Mouse (Mus musculus) kidney, adult 18-20 months (tissue): ENCODE data around the gene Zfpm1.

Source experiments
- DNase-seq: peaks from one replicate; pipeline ENCODE4 v3.0.0; 2021

Zfpm1 gene

DNA sequence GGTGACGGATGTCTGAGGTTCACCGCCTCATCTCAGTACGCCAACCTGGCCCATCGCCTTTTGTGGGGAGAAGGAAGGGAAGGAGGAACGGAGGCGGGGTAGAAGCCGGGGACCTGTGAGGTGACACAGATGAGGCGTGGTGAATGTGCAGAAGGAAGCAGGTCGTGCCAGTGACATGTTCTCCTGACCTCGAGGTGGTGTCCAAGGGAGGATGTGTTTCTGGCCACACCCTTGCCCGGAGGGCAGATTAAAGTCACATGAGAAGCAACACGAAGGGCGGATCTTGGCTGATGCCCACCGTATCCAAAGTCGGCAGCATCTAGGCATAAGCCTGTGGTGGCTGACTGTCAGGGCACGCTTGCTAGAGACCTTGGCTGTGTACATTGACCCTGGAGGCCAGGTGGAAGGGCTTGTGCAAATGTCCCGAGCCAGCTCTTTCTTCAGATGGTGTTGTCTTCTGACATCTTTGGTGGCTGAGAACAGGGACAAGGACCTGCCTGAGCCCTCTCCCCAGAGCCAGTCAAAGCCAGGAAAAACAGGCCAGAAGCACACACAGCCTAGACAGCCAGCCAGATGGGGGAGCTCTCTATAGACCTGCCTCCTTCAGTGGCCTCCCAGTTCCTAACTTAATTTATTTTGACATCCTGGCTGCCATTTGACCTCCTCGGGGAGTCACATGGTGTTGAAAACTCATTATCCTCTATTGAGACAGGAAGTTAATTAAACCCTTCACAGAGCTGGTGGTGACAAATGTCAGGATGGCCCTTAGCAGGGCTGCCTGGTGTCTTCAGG, 4.5 kb upstream of the Zfpm1 start:
- DNase-seq = peak; percentile 18

DNA sequence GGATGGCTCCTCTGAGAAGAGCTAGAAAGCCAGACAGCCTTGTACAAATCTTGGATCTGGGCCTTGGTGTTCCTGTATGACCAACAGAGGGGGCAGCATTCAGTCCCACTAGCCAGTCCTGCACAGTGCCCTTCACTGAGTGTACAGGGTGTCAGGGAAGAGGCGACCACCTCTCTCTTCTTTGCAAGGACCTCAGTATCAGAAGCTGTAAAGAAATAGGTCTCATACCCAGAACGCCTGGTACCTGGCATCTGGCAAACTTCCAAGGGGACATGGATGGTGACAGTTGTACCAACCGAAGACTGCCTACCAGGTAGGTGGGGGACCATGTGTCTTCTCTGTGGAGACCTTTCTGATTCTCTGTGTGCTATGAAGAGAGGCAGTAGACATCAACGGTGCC, 1.8 kb upstream of the Zfpm1 start:
- DNase-seq = no peak

DNA sequence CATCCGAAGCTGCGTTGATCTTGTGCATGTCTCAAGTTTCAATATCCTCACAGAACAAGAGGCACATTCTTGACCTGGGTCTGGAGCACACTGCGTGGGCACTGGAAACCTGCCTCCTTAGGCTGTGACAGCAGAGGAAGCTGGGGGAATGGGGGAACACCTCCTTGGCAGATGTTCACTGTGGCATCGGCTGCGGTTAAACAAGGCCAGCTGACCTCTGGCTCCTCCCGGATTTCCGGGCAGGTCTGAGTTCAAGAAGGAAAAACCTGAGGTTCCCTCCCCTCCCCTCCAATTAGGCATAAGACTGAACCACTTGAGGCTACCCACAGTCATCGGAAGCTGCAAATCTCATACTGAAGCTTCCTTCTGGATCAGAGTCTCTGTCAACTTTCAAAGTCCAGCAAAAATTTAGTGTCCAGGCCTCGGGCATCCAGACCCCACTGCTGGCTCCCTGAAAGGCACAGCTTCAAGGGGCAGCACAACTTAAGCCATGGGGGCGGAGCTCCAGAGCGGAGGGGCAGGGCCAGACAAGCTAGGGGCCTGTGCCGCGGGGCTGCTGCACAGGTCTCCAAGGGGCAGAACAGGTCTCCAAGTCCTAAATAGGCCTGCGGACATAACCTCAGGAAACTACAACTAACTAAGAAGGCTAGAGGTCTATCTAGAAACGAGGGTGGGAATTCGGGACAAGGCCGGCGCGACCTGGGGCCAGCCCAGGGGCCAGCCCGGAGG, 1.2 kb upstream of the Zfpm1 start:
- DNase-seq = peak; percentile 7

DNA sequence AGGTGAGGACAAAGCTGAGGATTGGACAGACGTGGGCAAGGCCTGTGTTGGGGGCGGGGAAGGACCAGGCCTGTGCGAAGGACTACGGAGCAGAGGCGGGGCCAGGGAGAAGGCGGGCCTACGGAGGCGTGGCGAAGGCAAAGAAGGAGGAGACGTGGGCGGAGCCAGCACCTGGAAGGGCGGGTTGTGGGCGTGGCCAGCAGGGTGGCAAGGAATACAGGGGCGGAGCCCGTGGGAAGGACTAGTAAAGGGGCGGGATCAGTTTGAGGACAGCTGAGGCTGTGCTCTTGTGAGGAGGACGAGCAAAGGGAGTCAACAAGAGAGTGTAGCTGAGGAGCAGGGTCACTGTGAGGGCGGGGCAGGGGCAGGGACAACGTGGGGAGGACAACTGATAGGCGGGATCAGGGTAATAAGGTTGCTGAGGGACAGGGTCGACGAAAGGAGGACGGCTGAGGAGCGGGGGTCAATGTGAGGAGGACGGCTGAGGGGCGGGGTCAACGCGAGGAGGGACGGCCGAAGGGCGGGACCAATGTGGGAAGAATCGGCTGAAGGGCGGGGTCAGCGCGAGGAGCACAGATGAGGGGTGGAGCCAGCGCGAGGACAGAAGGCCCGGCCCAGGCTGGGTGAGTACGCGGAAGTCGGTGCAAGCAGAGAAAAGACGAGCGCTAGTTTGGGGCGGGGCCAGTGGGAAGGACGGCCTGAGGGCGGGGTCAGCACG, 465 bp upstream of the Zfpm1 start:
- DNase-seq = peak; percentile 100

DNA sequence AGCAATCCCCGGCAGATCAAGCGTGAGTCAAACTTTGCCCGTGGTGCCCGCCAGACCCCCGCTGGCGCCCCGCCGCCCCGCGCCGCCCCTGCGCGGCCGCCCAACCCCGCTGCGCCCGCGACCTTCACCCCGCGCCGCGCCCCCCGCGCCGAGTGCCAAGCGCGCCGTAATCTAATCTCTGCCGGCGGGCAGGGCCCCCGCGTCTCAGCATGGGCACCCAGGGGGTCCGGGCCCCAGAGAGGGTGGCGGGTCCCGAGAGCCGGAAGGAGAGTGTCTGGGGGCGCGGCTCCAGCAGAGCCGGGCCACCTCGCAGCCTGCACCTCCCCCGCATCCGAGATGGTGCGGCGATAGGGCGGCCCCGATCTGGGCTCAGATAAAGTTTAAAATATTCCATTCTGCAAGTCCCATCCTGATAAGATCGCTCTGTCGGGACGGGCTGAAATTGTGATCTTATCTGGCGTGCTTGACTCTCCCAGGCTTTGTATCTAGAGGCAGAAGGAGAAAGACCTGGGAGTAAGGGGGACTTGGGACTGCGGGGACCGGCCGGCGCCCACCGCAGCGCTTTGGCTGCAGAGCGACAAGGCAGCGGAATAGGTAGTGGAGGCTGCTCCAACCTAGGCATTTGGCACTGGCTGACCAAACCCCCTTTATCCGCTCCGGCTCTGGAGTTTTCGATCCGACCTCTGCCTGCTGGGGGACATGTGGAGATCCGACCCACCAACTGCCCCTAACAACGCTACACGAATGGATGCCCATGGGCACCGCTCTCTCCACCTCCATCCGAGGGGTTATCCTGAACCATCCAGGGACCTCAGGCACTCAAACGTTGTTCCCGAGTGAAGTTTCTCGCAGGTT, 787 bp downstream of the Zfpm1 start:
- peak; percentile 43 for DNase-seq

DNA sequence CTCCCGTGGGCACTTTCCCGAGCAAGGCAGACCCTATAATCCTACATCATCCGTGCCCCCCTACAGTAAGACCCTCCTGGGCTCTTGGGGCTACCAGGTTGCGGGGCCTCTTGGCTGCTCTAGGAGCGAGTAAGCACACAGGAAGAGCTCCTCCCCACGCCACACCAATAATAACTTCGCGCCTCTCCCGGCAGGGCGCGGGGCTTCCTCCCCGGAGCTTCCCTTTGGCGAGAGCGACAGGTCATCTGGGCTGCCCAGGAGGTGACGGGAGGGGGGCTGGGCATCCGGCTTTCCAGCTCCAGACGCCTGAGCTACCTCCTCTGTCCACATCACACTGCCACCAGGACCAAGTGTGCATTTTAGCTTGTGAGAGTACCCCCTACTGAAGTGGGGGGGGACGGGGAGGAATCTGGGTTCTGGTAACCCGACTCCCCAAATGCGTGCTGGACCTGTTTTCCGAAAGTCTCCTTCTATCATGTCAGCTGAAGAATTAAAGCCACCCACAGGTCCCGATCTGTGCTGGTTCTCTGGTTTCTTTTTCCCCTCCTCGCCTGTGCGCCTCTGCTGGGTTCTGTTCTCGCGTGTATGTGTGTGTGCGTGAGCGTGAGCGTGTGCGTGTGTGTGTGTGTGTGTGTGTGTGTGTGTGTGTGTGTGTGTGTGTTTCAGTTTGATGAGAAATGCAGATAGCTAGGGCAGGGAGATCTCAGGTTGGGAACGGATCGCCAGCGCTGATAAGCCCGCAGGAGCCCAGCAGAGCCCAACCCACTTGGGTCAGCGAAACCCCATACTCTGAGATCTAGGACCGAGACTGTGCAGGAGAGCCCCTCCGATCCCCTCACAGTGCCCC, 1.6 kb downstream of the Zfpm1 start:
- DNase-seq = peak; percentile 68

DNA sequence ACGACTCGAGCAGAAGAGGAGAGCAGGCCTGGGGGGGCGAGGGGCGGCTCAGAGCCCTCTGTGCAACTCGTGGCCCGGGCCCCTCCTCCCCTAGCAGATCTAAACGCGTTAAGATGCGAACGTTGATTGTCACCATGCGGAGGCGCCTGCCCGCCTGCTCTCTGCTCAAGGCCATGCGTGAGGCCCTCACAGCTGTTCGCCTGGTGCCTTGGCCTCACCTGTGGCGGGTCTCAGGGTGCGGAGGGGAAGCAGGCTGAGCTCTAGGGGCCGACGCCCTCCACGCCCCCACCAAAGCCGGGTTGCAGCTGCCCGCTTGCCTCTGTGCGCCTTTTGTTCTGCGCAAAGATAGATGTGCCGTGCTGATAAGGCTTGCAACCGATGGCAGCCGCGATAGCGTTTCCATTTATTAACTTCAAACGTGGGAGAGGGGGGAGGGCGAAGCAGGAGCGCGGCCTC, 2.3 kb downstream of the Zfpm1 start:
- DNase-seq = peak; percentile 61

DNA sequence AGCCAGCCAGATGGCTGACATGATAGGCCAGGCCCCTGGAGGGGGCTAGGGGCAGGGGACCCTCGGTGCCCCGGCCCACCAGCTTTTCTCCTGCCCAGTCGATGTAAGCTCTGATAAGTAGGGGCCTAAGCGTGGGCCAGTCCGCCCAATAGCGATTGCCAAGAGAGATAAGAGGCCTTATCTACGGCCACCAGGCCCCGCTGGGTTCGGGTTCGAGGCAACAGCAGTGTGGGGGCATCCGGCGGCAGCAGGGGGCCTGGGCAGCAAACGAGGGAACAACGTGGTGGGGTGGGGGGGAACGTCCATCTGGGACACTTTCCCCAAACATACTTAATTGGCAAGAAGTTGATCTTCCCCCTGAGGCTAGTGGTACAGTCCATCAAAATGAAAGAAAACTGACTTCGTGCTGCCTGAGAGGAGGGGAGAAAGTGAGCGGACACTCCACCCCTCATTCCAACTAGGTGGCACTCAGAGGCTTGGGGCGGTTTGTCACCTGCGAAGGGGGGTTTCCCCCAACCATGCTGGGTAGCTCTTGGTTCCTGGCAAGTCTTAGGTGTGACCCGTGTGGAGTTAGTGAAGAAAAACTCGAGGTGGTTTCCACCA, 2.8 kb downstream of the Zfpm1 start:
- peak; percentile 19 for DNase-seq

DNA sequence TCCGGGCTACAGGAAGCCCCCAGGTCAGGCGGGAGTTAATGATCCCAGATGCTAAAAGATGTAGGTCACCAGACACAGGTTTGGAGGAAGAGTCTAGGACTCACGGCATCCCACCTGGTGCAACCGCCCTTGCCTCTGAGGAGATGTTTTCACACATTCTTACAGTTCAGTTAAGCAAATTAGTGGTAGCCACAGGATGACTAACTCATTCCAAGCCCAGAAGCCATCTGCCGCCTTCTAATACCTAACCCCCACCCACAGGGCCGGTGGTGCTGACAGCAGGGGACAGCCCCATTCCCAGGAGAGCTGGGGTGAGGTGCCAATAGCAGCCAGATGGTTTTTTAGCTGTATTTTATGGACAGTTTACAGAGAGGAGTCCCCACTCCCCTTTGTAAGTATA, 3.8 kb downstream of the Zfpm1 start:
- DNase-seq = no peak

DNA sequence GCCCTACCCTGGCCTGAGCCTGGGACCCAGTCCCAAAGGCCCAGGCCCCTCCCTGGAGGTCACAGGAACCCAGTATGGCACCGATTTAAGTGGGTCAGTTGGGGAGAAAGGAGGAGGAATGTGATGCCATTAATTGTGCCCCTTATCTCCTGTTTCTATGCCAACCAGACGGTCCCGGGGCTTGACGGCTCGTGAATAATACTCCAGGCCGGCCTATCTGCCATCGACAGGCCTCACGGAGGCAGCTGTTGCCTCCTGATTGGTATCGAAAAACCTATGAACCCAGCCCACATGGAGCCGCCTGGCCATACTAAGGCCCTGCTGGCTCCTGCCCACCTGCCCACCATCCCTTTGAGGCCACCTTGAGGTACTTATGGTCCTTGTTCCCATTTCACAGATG, 5.0 kb downstream of the Zfpm1 start:
- DNase-seq = no peak

DNA sequence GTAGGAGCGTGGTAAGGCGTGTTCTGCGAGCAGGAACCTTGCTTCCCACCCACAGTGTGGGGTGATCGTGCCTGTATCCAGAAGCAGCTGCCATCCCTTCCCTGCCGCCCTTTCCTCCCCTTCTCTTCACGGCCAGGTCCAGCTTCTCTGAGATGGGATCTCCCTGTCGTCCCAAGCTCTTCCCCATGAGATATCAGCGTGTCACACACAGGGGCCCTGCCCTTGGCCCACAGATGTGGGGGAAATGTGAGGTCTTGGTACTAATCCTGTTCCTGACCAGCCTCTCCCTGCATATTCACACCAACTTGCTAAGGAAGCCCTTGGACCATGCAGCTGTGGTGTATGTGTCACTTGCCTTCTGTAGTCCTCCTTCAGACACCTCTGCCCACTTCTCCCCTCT, 5.8 kb downstream of the Zfpm1 start:
- no peak for DNase-seq

DNA sequence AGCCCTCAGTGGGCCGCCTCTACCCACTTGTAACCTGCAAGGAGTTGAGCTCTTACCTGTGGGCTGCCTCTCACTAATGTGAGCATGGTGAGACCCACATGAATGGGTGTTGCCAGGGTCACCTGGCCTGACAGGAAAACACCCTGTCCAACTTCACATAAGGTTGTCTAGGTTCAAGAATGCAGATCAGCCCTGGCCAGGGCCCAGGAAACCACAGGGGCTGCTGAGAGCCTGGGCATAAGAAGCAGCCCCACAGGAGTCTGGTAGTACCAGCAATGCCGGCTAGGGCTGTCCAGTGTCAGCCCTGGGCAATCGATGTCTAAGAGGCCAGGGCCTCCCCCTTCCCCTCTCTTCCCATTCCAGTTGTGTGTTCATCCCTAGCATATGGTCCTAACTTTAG, 6.4 kb downstream of the Zfpm1 start:
- no peak for DNase-seq

DNA sequence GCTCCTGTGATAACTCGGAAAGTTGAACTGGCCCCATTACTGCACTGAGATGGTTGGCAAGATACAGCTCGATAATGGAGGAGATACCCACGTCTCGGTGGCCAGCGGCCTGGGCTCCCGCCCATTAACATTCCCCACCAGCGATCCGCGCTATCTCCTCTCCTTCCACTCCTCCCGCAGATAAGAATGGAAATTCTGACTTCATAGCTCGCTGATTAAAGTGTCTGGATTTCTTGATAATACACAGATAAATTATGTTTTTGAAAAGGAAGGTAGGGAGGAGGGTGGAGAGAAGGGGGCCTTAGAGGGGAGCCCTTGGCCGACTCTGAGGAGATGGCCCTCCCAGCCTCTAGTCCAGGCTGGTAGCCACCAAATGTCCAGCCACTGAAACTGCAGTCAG, 9.1 kb downstream of the Zfpm1 start:
- no peak for DNase-seq

DNA sequence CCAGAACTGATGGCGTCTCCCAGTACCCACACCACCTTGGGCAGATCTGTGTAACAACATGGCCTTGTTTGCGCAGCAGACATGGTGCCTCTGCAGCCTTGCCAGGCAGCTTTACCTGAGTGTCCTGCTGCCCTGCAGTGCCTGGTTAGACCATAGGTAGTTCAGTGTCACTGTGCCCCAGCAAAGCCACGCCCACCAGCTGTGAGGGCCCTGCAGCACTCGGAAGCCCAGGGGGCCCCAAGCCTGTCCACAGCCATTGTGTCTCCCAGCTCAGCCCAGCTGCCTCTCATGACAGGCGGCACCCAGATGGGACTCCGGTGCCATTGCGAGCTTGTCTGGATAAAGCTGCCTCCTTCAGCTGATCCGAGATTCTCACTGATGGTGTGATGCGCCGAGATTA, 9.6 kb downstream of the Zfpm1 start:
- no peak for DNase-seq

DNA sequence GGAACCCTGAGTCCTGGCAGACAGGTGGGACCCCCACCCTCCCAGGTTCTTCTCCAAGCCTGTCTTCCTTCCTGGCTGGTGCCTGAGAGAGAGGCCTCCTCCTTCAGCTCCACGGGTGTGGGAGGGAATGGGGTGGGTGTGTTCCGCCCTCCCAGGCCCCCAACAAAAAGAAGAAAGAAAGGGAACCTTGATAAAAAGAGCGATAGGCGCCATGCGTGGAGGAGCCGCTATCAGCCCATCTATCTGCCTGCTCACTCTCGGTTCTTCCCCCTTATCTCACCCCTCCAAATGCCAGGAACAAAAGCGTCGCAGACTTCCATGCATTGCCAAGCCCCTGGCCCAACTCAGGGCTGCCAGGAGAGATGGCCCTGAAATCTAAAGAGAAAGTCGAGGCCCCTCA, 11.5 kb downstream of the Zfpm1 start:
- DNase-seq = no peak

DNA sequence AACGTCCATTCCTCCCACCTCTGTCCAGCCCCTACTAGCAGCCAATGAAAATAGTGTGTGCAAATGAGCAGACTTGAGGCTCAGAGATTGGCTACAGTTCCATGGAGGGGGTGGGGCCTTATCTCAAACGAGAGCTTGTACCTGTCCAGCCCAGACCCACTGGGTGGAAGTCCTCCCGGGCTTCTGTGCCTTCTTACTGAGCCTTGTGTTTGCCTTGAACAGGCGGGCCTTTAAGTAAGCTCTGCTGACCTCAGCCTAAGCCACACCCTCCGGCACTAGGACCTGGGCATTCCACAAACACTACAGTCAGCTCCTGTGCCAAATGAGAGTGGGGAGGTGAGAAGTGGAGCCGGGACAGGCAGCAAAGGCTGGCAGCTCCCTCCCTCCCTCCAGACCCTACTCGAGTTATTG, 12.3 kb downstream of the Zfpm1 start:
- peak; percentile 71 for DNase-seq

DNA sequence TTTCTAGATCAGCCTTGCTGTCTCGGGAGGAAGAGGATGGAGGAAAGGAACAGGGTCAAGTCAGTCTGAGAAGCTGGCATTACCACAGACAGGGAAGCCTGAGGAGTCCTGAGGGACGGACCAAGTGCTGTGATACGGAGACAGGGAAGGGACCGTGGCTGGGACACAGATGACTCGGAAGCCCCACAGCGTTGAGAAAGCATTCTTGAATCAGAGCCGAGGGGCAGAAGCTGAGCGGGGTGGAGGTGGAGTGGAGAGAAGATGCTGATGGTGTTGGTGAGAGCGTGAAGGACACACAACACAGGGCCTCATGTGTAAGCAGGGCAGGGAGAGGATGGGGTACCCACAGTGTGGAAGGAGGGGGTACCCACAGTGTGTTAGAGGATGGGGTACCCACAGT, 13.4 kb downstream of the Zfpm1 start:
- DNase-seq = no peak

DNA sequence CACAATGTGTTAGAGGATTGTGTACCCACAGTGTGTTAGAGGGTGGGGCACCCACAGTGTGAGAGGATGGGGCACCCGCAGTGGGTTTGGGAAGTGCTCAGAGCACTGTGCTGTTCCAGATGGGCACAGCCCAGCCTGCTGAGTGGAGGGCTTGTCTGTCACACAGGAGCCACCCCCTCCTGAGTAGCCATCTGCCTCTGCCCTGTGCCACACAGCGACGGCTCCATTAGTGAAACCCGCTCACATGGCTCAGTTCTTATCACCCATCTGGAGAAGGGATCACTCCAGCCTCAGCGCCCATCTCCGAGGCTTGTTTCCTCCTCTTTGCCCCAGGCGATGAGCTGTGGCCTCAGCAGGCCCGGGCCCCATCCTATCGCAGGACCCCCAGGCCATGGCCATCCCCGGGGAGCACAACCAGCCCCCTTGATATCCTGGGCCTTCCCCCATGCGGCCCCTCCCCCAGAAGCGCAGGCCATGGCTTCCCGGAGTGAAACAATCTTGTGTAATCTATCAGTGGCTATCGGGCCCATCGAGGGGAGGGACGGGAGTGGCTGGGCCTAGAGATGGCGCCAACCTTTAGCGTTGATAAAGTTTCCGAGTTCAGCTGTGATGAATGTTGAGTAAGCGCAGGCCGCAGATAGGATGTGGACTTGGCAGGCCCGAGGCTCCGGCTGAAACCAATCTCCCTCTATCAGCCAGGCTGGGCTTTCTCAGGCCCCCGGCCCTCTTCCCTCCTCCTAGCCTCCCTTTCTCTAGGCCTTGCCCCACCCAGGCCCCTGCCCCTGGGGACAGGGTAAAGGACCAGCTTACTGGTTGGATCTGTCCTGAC, 14.4 kb downstream of the Zfpm1 start:
- peak; percentile 10 for DNase-seq

DNA sequence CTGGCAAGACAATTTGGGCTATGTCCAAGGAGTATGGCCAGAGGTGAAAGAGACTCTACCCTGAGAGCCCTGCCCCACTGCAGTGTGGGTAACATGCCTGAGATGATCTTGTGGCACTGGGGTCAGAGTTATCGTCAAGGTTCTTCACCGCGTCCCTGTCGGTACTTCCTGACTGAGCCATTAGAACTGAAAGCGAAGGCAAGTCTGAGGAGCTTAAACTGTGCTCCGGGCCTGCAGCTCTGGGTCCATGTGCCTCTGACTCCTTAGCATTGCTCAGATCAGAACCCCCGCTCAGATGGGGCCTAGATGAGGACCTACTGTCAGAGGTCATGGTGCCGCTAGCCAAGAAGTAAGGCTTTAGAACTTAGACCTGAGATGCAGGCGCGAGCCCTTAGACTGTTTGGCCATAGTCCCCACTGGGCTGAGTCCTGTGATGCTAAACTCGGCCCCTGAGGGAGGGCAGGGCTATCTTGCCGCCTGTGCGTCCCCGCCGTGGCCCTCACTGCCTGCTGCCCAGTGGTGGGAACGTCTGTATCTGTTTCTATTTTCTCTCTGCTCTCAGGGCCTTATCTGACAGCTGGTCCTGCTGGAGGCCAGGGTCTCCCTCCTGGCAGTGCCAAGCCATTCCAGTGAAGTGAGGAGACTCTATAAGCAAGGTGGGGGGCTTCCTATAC, 17.8 kb downstream of the Zfpm1 start:
- no peak for DNase-seq

DNA sequence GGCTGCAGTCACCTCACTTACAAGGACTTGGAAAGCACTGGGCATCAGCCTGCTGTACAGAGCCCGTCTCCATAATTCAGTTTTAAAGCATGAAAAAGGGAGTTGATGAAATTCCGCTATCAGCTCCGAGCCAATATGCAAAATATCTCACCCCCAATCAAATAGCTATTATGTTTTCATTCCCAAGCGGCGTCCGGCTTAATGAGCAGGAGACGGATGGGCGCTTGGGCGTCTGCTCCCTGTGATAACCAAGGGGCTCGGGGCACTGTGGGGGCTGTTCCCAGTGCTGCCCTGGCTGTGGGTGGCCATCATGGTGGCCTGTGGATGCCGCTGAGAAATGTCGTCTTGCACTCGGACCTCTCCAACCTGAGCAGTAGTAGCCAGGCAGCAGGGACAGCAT, 19.1 kb downstream of the Zfpm1 start:
- DNase-seq = no peak
